Mouse (Mus musculus) cerebellum, adult 2 months (tissue): ENCODE data around the gene Arpc5.

Experiments used
- CTCF ChIP-seq: fragments of 200-500 bp; IDR thresholded peaks from 2 replicates; pipeline ENCODE4 v1.5.1; 2011; ENCODE audit warnings: low read depth, mild to moderate bottlenecking, control low read depth, low read length, moderate library complexity, borderline replicate concordance; ENCODE audit not compliant: insufficient read depth
- POLR2A ChIP-seq: fragments of 200-500 bp; IDR thresholded peaks from 2 replicates; pipeline ENCODE4 v1.6.1; 2011; ENCODE audit warnings: low read length, control low read depth, borderline replicate concordance; ENCODE audit not compliant: insufficient read depth

- no peak for TF ChIP-seq CTCF
- no peak for TF ChIP-seq POLR2A
Observed at GRCm38 (mm10) chr1:152796683-152797263, 30.4 kb downstream of the Arpc5 start.
